Mouse (Mus musculus) neural tube, embryonic 12.5 days (tissue): ENCODE data around the gene Pafah2. TPM values are rescaled to one million over a fixed set of nuclear protein-coding genes. Genes with fewer than 3 reads are reported as not detected.

Experiments
- ATAC-seq: fragments of 200-750 bp; cut with Nextera tagmentation; 2 replicates; pipeline ENCODE4 v1.8.0; 2017; ENCODE audit warnings: low read depth, mild to moderate bottlenecking, moderate TSS enrichment, moderate library complexity; ENCODE audit not compliant: low FRiP score
- H3K27ac ChIP-seq: fragments of 300-500 bp; sonication (generic); 2 replicates; pipeline ENCODE4 v1.5.1; 2016
- H3K27me3 ChIP-seq: fragments of 300-500 bp; sonication (generic); replicated peaks from 2 replicates; pipeline ENCODE4 v1.6.1; 2016; ENCODE audit warnings: mild to moderate bottlenecking
- H3K36me3 ChIP-seq: fragments of 300-500 bp; sonication (generic); 2 replicates; pipeline ENCODE4 v1.6.1; 2016; ENCODE audit warnings: mild to moderate bottlenecking
- H3K4me1 ChIP-seq: fragments of 300-500 bp; sonication (generic); 2 replicates; pipeline ENCODE4 v1.6.1; 2016
- H3K4me2 ChIP-seq: fragments of 300-500 bp; sonication (generic); replicated peaks from 2 replicates; pipeline ENCODE4 v1.6.1; 2016; ENCODE audit warnings: mild to moderate bottlenecking
- H3K4me3 ChIP-seq: fragments of 300-500 bp; sonication (generic); 2 replicates; pipeline ENCODE4 v1.5.1; 2016
- H3K9ac ChIP-seq: fragments of 300-500 bp; sonication (generic); 2 replicates; pipeline ENCODE4 v1.6.1; 2016; ENCODE audit warnings: mild to moderate bottlenecking
- H3K9me3 ChIP-seq: fragments of 300-500 bp; sonication (generic); 2 replicates; pipeline ENCODE4 v1.6.1; 2016; ENCODE audit warnings: mild to moderate bottlenecking
- WGBS: fragments of 180-500 bp; shearing (Covaris S2); methylation state at CpG from one replicate; pipeline ENCODE4 v1.1.7; 2016; 5-methylcytosine and 5-hydroxymethylcytosine counted together
- microRNA-seq: library from miRNA; unstranded; fragments of <30 nt; microRNA quantifications from one replicate; pipeline ENCODE4, GENCODE M21; 2017
- polyA plus RNA-seq: library from polyadenylated mRNA; unstranded; fragments of >200 nt; fragmentation: Nextera tagmentation; extraction: Ambion mirVana; gene quantifications from 2 replicates; pipeline ENCODE4 v1.2.1, GENCODE M21; 2016

Gene Pafah2
- polyA plus RNA-seq, 1 experiment from 2014 or later, result 8.5 TPM

- H3K9ac ChIP-seq, result peak overlapping the region; percentile 98
- H3K27me3 ChIP-seq, result no peaks in the 10 kb centered on the region
- H3K4me2 ChIP-seq, result peak overlapping the region; percentile 84
- H3K4me3 ChIP-seq, result peak overlapping the region; percentile 96
- peak; percentile 35 for ATAC-seq
- peak overlapping the region; percentile 94 for H3K27ac ChIP-seq
- H3K4me1 ChIP-seq, result peaks cover 43% of the 10 kb centered on the region
- H3K36me3 ChIP-seq, result peaks cover 31% of the 10 kb centered on the region
- WGBS, result 7% methylated on average over 6 of the region's 6 CpGs
- no peaks in the 10 kb centered on the region for H3K9me3 ChIP-seq
Measured at GRCm38 (mm10) chr4:134469341-134469796, 73.2 kb downstream of the Pafah2 start.

DNA sequence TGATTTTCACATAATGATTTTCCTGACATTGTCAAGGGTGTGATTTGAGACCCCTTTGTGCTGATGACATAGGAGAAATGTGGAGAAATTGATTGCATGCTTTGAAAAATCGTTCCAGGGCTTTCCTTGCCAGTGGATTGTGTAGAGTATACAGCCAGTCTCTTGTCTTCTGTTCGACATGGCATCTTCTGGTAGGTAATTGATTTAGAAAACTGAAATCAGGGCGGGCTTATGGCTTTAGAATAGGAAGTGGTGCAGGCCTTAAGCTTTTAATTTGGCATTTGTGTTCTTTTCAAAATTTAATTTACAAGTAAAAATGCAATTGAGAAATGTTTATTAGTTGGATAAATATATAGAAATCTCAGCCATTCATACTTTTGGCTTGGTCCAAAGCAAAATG is 73.9 kb downstream of the Pafah2 start:
- Histone ChIP-seq H3K9ac (peak overlapping the region; percentile 98), H3K4me3 (peak overlapping the region; percentile 96), H3K27ac (peak overlapping the region; percentile 94; the same call in 1 of the 2 replicates), H3K4me2 (peak overlapping the region; percentile 84), H3K27me3 (no peaks in the 10 kb centered on the region), H3K4me1 (peaks cover 49% of the 10 kb centered on the region), H3K36me3 (peaks cover 37% of the 10 kb centered on the region), H3K9me3 (no peaks in the 10 kb centered on the region)
- 57% methylated on average over 3 of the region's 3 CpGs for WGBS
- ATAC-seq, result no peak

GRCm38 (mm10) chr4:134471469-134471868 is 75.3 kb downstream of the Pafah2 start:
- no peaks in the 10 kb centered on the region for H3K27me3 ChIP-seq
- no peak overlapping the region for H3K27ac ChIP-seq
- peak overlapping the region; percentile 96 for H3K4me3 ChIP-seq
- peaks cover 52% of the 10 kb centered on the region for H3K36me3 ChIP-seq
- peak overlapping the region; percentile 84 for H3K4me2 ChIP-seq
- H3K9me3 ChIP-seq, result no peaks in the 10 kb centered on the region
- 0 out of 2 replicates have a peak overlapping the region, but pooled peaks have one; percentile 51 for H3K9ac ChIP-seq
- H3K4me1 ChIP-seq, result peaks cover 42% of the 10 kb centered on the region
- no peak for ATAC-seq

DNA sequence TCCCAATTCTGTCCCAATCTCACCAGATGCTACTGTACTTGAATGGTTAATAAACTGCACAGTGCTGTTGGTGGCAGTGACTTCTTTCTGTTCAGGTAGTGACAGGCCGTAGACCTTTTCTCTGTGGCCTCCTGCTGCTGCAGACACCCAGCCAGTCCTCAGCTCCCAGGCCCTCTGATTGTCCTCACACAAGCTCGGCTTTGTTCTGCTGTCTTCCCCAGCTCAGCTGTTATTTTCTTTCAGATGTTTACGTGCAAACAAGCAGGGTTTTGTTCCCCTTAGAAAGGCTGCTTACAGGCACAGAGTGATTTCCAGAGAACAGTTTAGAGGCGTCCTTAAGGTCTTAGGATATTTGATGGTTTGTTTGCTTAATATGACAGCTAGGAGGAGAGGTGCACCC is 77.6 kb downstream of the Pafah2 start:
- H3K36me3 ChIP-seq, result peaks cover 61% of the 10 kb centered on the region
- 0 out of 2 replicates have a peak overlapping the region, but pooled peaks have one; percentile 8 for H3K9ac ChIP-seq
- H3K4me3 ChIP-seq, result no peak overlapping the region
- H3K9me3 ChIP-seq, result no peaks in the 10 kb centered on the region
- H3K27me3 ChIP-seq, result no peaks in the 10 kb centered on the region
- H3K27ac ChIP-seq, result peak overlapping the region; percentile 21; the same call in 1 of the 2 replicates
- ATAC-seq, result no peak
- peaks cover 34% of the 10 kb centered on the region for H3K4me1 ChIP-seq
- H3K4me2 ChIP-seq, result peak overlapping the region; percentile 16
- WGBS, result 56% methylated on average over 4 of the region's 4 CpGs

DNA sequence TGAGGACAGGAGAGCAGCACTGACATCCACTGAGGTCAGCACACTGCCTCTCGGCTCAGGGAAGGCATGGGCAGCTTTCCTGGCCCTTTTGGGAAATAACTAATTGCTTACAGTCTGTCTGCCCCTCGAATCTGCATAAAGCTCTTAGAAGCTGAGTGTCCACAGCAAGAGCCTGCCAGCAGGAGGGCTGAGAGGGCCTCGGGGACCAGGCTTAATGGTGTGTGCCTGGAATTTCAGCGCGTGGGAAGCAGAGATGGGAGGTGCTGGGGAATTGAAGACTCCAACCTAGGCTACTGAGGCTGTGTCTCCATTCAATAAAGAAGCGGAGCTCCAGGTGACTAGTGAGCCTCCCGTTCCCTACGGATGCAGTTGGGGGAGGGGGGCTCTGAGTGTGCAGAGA is 78.1 kb downstream of the Pafah2 start:
- 0 out of 2 replicates have a peak overlapping the region, but pooled peaks have one; percentile 8 for H3K9ac ChIP-seq
- H3K4me3 ChIP-seq, result no peak overlapping the region
- no peak for ATAC-seq
- no peaks in the 10 kb centered on the region for H3K9me3 ChIP-seq
- H3K27me3 ChIP-seq, result no peaks in the 10 kb centered on the region
- 39% methylated on average over 8 of the region's 8 CpGs for WGBS
- H3K4me2 ChIP-seq, result peak overlapping the region; percentile 16
- H3K27ac ChIP-seq, result peak overlapping the region; percentile 21; the same call in 1 of the 2 replicates
- peaks cover 34% of the 10 kb centered on the region for H3K4me1 ChIP-seq
- H3K36me3 ChIP-seq, result peaks cover 61% of the 10 kb centered on the region

- WGBS, result 91% methylated on average over 8 of the region's 8 CpGs
- ATAC-seq, result no peak
- no peak overlapping the region for H3K4me2 ChIP-seq
- no peaks in the 10 kb centered on the region for H3K27me3 ChIP-seq
- no peak overlapping the region for H3K27ac ChIP-seq
- peaks cover 50% of the 10 kb centered on the region for H3K36me3 ChIP-seq
- H3K9me3 ChIP-seq, result no peaks in the 10 kb centered on the region
- peaks cover 28% of the 10 kb centered on the region for H3K4me1 ChIP-seq
- no peak overlapping the region for H3K4me3 ChIP-seq
- no peak overlapping the region for H3K9ac ChIP-seq
Measured at GRCm38 (mm10) chr4:134476899-134477298, 80.8 kb downstream of the Pafah2 start.

Small RNA genes lying within 50 kb of the gene (microRNA-seq; reads per million reads assigned to microRNA genes)
- gene Gm23634, result 1.1 reads per million

Other genes starting within 250 kb of the Pafah2 start
- gene Cep85, start 209.2 kb upstream of the Pafah2 start, polyA plus RNA-seq, result 26.3 and 30.3 TPM in 2 replicates
- not detected in 2 replicates for gene Gm7534, start 193.3 kb upstream of the Pafah2 start, polyA plus RNA-seq
- gene Catsper4, start 168.9 kb upstream of the Pafah2 start, polyA plus RNA-seq, result not detected in 2 replicates
- gene Cnksr1, start 157.9 kb upstream of the Pafah2 start, polyA plus RNA-seq, result 0.13 and 0.19 TPM in 2 replicates
- gene E130218I03Rik, start 152.7 kb upstream of the Pafah2 start, polyA plus RNA-seq, result 0.45 and 0.84 TPM in 2 replicates
- 18.6 and 18.9 TPM in 2 replicates for gene Zfp593, start 150.7 kb upstream of the Pafah2 start, polyA plus RNA-seq
- gene Gm30191, start 149.4 kb upstream of the Pafah2 start, polyA plus RNA-seq, result 0.33 TPM in 1 of 2 replicates, not detected in the other
- 9.7 and 10.2 TPM in 2 replicates for gene Grrp1, start 142.2 kb upstream of the Pafah2 start, polyA plus RNA-seq
- gene Pdik1l, start 108.4 kb upstream of the Pafah2 start, polyA plus RNA-seq, result 28.1 and 31.9 TPM in 2 replicates
- gene Trim63, start 81.2 kb upstream of the Pafah2 start, polyA plus RNA-seq, result 2.1 and 2.9 TPM in 2 replicates
- gene Slc30a2, start 53.1 kb upstream of the Pafah2 start, polyA plus RNA-seq, result not detected in 2 replicates
- gene Extl1, start 12.5 kb upstream of the Pafah2 start, polyA plus RNA-seq, result 0.40 and 0.53 TPM in 2 replicates
- 4,894 and 4,994 TPM in 2 replicates for gene Stmn1, start 72.0 kb downstream of the Pafah2 start, polyA plus RNA-seq
- gene Paqr7, start 100.4 kb downstream of the Pafah2 start, polyA plus RNA-seq, result 7.4 and 8.9 TPM in 2 replicates
- 8.1 and 8.9 TPM in 2 replicates for gene Aunip, start 114.7 kb downstream of the Pafah2 start, polyA plus RNA-seq
- gene Mtfr1l, start 139.1 kb downstream of the Pafah2 start, polyA plus RNA-seq, result 135 and 138 TPM in 2 replicates
- gene Selenon, start 155.8 kb downstream of the Pafah2 start, polyA plus RNA-seq, result 47.5 and 53.0 TPM in 2 replicates